Mouse (Mus musculus) retina, embryonic 14.5 days (tissue): ENCODE results near the gene Chn1.

Source experiments
- DNase-seq: peaks from one replicate; pipeline ENCODE4 v3.0.0-alpha.2; 2015; ENCODE audit warnings: low spot score

The Chn1 gene

GRCm38 (mm10) chr2:73592231-73593100 is 182.7 kb downstream of the Chn1 start:
- no peak for DNase-seq

- no peak for DNase-seq
Measured at GRCm38 (mm10) chr2:73591246-73591645, 183.9 kb downstream of the Chn1 start.

- DNase-seq = peak; percentile 76
Measured at GRCm38 (mm10) chr2:73590106-73590505, 185.0 kb downstream of the Chn1 start.

GRCm38 (mm10) chr2:73588951-73589350 is 186.2 kb downstream of the Chn1 start:
- peak; percentile 45 for DNase-seq

GRCm38 (mm10) chr2:73587109-73587506 is 188.0 kb downstream of the Chn1 start:
- no peak for DNase-seq

- DNase-seq = no peak
Measured at GRCm38 (mm10) chr2:73586392-73587108, 188.6 kb downstream of the Chn1 start.

- peak; percentile 24 for DNase-seq
Measured at GRCm38 (mm10) chr2:73585347-73585831, 189.8 kb downstream of the Chn1 start.

- peak; percentile 88 for DNase-seq
Measured at GRCm38 (mm10) chr2:73584645-73585346, 190.3 kb downstream of the Chn1 start.

- DNase-seq = no peak
Measured at GRCm38 (mm10) chr2:73580720-73581119, 194.4 kb downstream of the Chn1 start.

- no peak for DNase-seq
Measured at GRCm38 (mm10) chr2:73580166-73580565, 195.0 kb downstream of the Chn1 start, which contains the start of gene Chrna1. TSS of gene Chrna1 (minus strand) at chr2:73580338.

- DNase-seq = no peak
Measured at GRCm38 (mm10) chr2:73579168-73579567, 196.0 kb downstream of the Chn1 start.

GRCm38 (mm10) chr2:73574418-73574817 is 200.7 kb downstream of the Chn1 start:
- DNase-seq = no peak

GRCm38 (mm10) chr2:73573556-73573955 is 201.6 kb downstream of the Chn1 start:
- DNase-seq = no peak

GRCm38 (mm10) chr2:73572539-73573372 is 202.4 kb downstream of the Chn1 start:
- peak; percentile 89 for DNase-seq

- no peak for DNase-seq
Measured at GRCm38 (mm10) chr2:73571901-73572300, 203.2 kb downstream of the Chn1 start.

GRCm38 (mm10) chr2:73571304-73571703 is 203.8 kb downstream of the Chn1 start:
- no peak for DNase-seq

GRCm38 (mm10) chr2:73566989-73567605 is 208.0 kb downstream of the Chn1 start:
- DNase-seq = peak; percentile 91

- peak; percentile 69 for DNase-seq
Measured at GRCm38 (mm10) chr2:73566162-73566561, 209.0 kb downstream of the Chn1 start.

- DNase-seq = no peak
Measured at GRCm38 (mm10) chr2:73563690-73564089, 211.5 kb downstream of the Chn1 start.

GRCm38 (mm10) chr2:73562656-73563055 is 212.5 kb downstream of the Chn1 start:
- DNase-seq = no peak

- DNase-seq = peak; percentile 95
Measured at GRCm38 (mm10) chr2:73561665-73562063, 213.5 kb downstream of the Chn1 start.
